Mouse (Mus musculus) c-Kit-positive CD71-positive TER-119-positive erythroid progenitor cells, embryonic 14.5 days (primary cell): ENCODE data around the gene Ubqln1.

Experiments used
- DNase-seq: peaks from one replicate; pipeline ENCODE4 v3.0.0-alpha.2; 2013; ENCODE audit warnings: low spot score

The Ubqln1 gene

DNA sequence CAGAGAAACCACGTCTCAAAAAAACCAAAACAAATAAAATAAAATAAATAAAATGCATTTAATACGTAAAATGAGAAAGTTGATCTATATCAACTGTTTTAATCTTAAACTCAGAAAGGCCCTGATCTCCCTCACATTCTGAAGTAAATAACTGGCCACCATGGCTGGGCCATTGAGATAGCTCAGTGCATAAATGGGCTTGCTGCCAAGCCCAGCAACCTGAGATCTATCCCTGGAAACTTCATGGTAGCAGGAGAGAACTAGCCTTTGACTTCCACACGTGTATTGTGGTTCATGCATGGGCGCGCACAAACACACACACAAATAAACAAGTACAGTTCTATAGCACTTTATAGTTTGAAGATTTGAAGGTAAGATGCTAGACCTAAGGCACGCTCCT, 14.1 kb downstream of the Ubqln1 start:
- DNase-seq = no peak

DNA sequence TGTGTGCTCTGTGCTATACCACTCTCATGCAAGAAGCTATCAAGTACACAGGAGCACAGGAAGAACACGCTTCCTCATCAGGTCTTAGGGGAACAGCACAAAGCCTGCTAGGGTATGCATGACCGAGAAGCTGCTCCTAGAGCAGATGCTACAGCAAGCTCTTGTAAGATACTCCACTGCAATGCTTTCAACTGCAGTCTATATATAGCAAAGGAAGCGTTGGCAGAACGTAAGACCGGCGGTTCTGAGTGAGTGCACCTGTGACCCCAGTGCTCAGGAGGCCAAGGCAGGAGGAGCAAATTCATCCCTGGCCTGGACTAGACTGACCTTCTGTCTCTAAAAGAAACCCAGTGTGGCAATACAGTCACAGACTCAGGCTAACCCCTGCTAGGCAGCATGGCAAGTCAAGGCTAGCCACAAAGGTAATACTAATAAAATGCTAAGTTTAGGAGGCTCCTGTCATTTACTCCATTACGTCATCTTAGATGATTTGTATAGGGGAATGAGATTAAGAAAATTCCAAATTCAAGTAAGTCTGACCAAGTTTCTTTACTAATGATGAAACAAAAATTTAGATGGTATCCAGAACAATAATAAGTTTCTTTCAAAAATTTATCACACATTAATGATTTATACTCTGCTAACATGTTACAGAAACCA, 17.3 kb downstream of the Ubqln1 start:
- no peak for DNase-seq

DNA sequence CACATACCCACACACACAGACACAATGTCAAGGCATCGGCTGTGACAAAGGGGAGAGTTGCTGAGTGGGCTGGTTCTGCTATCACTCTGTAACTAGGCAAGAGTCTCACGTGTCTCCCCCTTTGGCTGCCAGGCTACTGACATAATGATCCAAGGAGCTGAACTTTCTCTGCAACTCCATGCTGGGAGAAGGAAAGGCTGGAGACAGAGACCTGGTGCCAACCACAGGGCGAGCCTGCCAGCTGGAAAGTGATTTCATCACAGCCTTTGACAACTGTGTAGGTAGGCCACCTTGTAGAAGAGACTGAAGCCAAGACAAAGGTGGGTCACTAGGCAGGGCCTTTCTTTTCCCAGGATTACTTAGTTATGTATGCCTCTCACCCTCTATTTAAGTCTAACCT, 18.2 kb downstream of the Ubqln1 start:
- DNase-seq = no peak

DNA sequence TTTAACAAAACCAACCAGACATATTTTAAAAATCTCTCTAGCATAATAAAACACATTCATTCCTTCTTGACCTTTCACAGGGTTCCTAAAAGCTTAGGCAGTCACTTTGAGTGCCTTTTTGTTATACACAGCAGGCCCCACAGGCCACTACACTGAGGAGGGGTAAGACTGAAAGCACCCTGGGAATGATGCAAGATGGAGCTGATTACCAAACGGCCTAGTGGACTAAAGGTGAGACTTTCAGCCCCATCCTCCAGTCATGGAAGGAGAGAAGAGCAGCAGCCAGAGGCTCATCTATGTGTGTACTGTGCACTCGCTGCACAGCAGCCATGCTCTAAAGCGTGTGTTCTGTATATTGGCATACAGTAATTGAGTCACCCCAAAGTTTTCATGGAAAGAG, 20.5 kb downstream of the Ubqln1 start:
- DNase-seq = no peak

DNA sequence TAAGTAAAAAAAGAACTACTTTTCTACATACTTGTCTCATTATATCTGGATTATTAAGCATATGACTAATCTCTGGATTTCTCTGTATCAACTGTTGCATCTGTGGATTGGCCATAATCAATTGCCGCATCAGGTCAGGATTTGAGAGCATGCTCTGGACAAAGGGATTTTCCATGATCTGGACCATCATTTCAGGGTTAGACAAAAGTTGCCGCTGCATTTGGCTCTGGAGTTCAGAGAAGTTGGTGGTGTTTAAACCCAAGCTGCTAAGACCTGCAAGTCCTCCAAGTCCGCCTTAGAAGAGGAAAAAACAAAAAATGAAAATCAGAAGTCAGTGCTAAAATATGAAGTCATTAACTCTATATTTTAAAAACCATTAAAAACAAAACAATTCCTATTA, 22.2 kb downstream of the Ubqln1 start:
- DNase-seq = no peak

DNA sequence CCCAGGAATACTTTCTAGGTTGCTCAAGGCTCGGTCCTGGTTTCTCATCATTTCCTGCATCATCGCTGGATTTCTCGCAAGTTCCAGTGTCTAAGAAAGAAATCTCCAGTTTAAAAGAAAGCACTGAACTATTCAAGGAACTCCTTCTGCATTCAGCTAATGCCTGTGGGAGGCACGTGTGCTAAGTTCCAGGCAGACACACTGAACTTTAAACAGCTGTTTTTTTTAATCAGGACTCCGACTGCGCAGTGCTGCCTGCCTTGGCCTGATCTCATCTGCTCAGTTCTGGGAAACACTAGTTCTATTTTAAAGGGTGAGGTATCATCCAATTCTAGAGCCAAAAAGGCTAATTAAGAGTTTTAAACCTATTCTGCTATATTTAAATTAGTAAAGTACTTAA, 23.3 kb downstream of the Ubqln1 start:
- no peak for DNase-seq

DNA sequence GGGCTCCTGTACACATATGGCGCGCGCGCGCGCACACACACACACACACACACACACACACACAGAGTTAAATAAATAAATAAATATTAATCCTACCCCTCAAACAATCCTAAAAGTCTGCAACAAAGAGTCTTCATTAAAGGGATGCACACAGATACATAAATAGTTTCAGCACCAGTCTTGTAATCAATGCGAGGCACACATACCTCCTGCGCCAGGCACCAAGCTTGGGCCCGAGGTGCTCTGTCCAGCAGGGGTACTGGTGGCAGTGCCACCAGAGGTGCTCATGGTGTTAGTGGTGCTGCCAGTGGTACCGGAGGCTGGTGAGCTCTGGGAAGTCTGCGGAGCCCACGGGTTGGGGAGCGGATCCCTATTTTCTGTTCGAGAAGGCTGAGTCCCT, 23.9 kb downstream of the Ubqln1 start:
- no peak for DNase-seq

DNA sequence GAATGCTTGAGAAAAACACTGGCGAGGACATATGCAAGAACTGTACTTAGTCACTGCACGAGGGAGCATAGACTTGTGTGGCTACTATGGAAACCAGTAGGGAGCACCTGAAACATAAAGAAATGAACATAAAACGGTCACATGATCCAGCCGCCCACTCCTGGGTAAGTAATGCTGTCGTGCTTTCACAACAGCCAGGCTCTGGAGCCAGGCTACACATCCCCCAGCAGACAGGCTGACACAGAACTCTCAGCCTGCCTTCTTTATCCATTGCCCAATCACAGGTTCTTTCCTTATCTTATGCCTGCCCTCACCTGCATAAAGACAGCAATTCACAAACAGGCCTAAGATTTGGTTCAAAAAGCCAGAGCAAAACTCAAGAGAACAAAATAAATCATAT, 26.0 kb downstream of the Ubqln1 start:
- no peak for DNase-seq

DNA sequence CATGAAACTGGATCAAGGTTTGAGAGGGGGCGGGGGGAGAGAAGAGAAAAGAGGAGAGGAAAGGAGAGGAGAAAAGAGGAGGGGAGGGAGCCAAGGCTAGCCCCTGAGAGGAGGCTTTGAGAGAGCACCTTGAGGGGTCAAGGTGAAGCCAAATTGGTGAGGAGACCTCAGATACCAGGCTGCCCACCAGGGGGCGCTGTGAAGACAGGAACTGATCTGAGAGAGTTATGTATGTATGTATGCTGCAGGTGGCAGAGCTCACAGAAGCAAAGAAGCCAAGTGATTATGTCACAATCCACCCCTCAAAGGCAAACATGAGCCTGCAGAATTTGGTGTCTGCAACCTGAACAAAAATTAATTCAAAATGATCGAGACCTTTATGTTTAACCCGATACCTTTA, 27.0 kb downstream of the Ubqln1 start:
- DNase-seq = peak; percentile 81

DNA sequence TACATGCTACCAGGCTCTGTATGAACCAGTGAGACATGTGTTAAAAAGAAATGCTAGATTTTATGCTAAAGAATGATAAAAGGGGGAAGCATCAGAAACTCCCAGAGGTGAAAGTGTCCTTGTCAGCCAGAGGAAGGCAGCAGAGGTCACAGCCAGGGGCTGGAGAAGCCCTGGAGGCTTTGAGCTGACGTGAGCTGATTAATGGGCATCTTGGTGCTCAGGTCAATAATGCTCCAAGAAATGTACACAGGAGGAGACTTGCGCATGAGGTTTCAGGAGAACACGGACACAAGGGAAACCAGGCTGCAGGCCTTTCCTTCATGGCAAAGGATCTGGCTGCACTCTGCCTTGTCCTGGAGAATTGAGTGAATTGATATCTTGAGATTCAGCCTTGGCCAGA, 27.7 kb downstream of the Ubqln1 start:
- DNase-seq = no peak

DNA sequence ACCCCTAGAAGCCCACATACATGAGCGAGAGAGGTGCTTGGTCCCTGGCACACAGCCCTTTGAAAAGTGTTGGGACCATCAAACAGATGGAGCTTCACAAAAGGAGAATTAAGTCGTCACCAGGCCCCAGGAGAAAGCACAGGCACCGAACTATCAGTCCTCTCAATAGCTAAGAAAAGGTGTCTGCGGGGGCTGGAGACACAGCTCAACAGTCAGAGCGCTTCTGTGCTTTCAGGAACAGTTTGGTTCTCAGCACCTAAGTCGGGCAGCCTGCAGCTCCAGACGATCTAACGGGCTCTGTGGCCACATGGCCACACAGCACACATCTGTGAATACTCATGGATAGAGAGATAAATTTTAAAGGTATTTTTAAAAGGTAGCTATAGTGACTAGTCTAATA, 29.2 kb downstream of the Ubqln1 start:
- no peak for DNase-seq

DNA sequence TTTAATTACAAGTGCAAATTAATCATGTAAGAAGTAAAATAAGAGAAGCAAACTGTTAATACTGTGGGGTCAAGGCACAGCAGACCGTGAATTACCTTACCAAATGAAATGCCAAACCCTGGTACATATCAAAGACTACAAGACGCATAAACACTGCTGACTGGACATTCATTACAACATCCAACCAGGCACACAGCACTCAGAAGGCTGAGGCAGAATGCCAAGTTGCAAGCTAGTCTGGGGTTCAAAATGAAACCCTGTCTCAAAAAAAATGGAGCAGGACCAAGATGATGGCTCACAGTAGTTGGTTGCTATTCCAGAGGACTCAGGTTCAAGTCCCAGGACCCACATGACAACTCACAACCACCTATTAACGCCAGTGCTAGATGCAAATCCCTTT, 31.3 kb downstream of the Ubqln1 start:
- no peak for DNase-seq

DNA sequence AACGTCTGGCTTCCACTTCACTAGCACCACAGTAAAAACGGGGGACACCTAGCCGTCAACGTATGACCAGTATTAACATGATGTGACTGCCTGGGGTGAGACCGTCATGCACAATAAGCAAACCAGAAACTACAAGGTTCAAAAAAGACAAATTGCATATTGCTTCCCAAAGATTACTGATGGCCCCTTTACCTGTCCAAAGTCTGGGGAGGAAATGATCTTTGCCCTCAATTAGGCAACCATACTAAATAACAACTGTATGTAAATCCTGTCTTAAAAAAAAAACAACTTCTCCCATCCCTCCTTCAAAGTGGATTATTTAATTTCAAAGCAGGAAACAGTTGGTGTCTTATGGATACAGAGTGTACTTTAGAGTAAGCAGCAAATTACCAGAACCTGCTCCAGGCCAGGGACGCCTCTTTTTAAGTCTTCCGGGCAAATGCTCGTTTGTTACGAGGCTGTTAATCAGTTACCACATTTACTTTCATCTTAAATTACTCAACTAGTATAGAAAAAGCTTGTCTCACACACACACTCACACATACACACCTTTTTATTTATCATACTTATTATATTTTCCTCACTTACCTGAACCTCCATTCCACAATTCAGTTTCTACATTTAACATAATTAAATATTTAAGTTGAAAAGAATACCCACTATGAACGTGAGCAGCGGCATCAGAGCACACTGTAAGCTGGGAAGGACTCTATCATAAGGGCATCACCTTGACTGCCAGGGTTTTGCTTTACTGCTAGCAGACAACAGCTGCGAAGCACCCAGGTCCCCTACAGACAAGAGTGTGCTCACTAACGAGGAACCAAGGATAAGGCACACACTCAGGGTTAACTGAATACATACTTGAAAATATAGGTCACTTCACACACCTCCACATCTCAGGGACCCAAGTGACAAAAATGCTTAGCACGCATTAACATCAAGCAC, 33.6 kb downstream of the Ubqln1 start:
- no peak for DNase-seq

DNA sequence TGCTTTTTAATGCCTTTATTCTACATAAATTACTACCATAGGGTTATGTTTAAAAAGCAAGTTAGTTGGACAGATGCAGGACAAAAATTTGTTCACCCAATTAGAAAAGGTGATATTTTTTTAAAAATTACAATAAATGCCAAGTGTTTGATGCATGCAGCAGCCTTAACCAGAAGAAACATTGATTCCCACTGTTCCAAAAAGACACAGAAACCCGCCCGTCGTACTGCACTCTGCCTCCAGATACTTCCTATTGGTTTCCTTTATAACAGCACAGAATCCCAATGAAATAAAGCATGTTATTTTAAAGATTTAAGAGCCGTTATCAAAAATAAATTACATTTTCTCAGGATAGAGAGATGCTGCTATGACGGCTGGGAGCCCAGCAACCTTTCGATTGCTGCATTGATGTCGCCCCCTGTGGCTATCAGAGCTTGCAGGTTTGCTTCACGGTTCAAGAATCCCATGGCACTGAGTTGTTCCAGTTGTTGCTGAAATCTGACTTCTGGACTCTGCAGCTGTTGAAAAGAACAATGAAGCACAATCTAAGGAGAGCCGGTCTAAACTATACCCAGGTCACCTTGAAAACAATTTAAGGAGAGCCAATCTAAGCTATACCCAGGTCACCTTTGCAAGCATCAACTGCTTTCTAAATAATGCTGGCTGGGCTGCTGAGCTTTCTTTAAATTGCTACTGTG, 37.8 kb downstream of the Ubqln1 start:
- no peak for DNase-seq

DNA sequence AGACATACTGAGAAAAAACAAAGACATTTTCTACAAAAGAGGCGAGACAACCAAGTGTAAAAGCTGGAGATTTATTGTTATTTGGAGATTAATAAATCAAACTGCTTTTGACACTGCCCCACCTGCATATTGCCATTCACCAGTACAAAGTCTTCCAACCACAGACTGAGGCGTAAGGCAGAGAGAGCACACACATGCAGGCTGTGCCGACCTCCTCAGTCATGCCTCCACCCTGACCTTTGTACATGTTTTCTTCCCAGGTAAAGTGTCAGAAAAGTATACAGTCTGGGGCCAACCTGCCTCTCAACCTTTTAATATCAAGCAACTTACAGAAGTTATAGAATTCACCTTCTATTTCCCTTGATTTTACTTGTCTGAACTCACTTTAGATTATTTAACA, 39.3 kb downstream of the Ubqln1 start:
- DNase-seq = no peak

DNA sequence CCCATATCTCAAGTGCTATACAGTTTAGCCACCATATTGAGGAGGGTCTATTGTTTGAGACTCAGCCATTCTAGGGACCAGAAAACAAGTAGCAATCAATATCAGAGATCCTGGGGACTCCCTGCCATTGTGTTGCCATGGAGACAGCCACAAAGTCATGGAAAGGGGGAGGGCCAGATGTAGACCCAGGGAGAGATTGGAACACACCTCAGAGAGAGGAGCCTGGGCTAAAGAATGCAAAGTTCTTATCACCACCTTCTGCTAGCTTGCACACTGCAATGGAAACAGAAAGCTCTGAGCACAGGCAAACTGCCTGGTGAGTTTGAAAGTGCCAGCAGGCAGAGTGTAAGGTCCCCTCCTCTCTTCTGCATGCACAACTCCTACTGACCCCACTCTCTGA, 47.3 kb downstream of the Ubqln1 start:
- no peak for DNase-seq

DNA sequence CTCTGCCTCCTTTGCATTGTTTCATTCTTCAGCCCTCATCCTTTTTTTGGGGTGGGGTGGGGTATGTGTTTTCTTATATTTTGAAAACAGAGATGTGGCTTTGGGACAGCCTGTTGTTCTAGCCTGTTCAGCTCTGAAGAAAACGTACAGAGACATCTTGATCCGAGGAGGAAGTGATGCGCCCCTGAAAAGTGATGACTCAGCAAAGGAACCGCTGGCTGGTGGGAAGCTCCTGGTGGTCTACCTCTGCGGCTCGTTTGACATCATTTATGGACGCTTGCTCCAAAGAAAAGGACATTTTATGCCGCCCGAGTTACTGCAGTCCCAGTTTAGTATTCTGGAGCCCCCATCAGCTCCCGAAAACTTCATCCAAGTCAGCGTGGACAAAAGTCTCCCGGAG, 52.1 kb downstream of the Ubqln1 start:
- no peak for DNase-seq

DNA sequence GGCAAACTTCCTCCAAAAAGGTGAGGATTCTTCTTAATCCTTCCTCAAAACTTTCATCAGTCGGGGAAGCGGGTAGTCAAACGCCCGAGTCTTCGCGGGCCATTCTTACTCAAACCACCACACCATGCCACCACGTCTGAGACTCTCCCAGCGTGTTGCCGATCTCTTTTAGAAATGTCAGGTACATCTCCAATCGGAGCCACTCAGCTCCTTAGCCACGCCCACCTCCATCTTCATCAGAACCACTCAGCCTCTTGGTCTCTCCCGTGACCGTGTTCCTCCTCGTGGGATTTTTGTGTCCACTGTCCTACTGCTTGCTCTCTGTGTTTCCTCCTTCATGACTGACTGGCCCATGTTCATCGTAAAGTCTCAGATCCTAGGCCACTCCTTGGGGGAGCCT, 54.7 kb downstream of the Ubqln1 start:
- no peak for DNase-seq

DNA sequence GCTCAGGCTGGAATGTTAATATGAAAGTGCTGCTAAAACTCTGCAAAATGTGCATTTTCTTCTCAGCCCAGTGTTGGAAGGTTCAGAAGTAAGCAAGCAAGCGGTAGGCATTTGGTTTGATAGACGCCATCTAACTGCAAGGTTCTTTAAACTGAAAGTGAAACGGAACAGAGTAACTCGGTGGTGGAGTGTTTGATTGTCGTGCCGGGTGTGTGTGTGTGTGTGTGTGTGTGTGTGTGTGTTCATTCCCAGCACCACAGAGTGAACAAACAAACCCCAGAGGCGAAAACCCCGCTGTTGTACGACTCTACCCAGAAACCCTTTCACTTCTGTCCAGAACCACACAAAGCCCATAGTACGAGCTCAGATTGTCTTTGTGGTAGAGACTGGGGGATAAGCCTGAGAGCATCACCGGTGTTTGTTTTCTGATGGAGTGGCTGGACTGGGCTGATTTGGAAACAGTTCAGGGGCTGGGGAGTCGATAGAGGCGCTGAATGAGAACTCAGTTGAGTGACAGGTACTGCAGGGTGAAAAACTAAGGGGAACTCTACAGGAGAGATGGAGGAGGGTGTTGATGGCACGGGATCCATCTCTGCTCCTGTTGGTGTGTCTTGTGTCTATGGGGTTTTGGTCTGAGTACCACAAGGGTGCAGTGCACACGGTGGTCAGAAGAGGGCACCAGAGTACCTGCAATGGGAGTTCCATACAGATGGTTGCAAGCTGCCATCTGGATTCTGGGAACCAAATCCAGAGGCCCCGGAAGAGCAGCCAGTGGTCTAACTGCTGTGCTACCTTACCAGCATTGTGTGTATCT, 57.1 kb downstream of the Ubqln1 start:
- DNase-seq = peak; percentile 96

DNA sequence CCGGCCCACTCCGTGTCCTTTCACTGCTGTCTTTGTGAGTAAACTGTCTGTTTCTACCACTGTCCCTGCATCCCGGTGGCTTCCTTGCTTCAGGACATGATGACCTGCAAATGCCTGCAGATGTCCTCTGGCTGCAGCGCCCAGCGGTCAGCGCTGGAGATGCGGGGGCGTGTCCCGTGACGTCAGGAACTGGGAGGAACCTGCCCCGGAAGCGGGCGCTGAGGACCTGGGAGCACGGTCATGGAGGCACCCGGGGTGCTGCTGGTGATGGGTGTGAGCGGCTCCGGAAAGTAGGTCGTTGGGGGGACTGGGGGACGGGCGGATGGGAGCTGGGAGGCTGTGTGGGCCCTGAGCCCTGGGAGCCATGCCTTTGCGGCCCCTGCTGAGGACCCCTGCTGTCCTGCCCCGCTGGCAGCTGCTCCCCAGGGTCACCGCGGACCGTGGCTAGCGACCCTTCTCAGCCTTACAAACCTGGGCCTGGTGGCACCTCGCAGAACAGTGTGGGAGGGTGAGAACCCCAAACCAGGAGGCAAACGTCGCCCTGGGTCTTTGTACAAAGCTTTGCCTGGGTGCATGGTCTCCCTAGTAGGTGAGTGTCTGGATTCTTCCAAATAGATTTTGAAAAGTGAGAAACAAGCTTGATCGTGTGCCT, 57.9 kb downstream of the Ubqln1 start, which contains the start of gene Idnk:
Gene Idnk, plus strand, starts transcription at position 203 of the 652 bp plus-strand sequence.
- DNase-seq = peak; percentile 77

DNA sequence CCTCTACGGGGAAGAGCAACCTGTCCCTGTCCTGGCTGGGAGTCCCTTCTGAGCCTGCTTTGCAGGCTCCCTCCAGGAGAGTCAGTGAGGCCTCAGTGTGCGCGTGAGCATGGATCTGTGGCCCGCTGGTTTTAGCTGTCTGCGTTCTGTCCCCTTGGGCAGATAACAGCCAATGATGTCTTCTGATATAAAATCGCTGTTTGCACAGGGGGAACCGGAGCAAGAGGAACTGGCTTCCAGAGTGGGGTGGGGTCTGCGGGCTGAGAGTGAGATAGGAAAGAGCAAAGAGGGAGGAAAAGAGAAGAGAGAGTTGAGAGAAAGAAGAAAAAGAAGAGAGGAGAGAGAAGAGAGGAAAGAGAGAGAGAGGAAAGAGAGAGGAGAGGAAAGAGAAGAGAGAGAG, 58.4 kb downstream of the Ubqln1 start:
- DNase-seq = peak; percentile 33

DNA sequence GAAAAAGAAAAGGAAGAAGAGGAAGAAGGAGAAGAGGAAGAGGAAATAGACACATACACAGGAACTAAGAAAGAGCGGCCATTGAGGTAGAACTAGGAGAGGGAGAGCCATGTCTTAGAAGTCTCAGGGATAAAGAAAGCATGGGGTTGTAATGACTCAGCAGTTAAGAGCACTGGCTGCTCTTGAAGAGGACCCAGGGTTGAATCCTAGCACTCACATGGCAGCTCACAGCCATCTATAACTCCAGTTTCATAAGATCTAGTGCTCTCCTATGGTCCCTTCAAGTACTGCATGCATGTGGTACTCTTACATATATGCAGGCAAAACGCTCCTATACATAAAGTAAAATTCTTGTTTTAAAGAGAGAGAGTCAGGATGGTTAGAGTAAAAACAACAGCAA, 59.4 kb downstream of the Ubqln1 start:
- DNase-seq = no peak
